Mouse (Mus musculus): ENCODE data around the gene Trp53inp2. TPM values are rescaled to one million over a fixed set of nuclear protein-coding genes. Genes with fewer than 3 reads are reported as not detected.
A peak's percentile ranks its signal among the peaks of the same experiment; 100 is the strongest.

The Trp53inp2 gene
- polyA plus RNA-seq, 1 experiment from 2014 or later = 36.9 TPM

- no peaks in the 10 kb centered on the region for H3K36me3 ChIP-seq (replicated peaks)
- 68% methylated on average over 4 of the region's 4 CpGs for WGBS
- no peak overlapping the region for H3K27ac ChIP-seq (replicated peaks)
- DNase-seq (ENCODE audit: low spot score) = no peak
- no peak overlapping the region for H3K4me3 ChIP-seq
- H3K9me3 ChIP-seq = no peaks in the 10 kb centered on the region
- H3K4me1 ChIP-seq = no peaks in the 10 kb centered on the region
- no peaks in the 10 kb centered on the region for H3K27me3 ChIP-seq (replicated peaks; ENCODE audit: low read depth, poor library complexity, severe bottlenecking)
Observed at GRCm38 (mm10) chr2:155372451-155372850, 8.4 kb upstream of the Trp53inp2 start.

- Histone ChIP-seq H3K4me1 (no peaks in the 10 kb centered on the region), H3K27ac (replicated peaks) (no peak overlapping the region), H3K4me3 (no peak overlapping the region), H3K27me3 (replicated peaks; ENCODE audit: low read depth, poor library complexity, severe bottlenecking) (peaks cover 4% of the 10 kb centered on the region; the same call in 1 of the 2 replicates), H3K9me3 (no peaks in the 10 kb centered on the region), H3K36me3 (replicated peaks) (no peaks in the 10 kb centered on the region)
- DNase-seq (ENCODE audit: low spot score) = no peak
- WGBS = 73% methylated on average over 1 of the region's 1 CpGs
Observed at GRCm38 (mm10) chr2:155373302-155373701, 7.6 kb upstream of the Trp53inp2 start.

GRCm38 (mm10) chr2:155373886-155374285 lies 7.0 kb upstream of the Trp53inp2 start:
- WGBS = 86% methylated on average over 1 of the region's 1 CpGs
- no peaks in the 10 kb centered on the region for H3K9me3 ChIP-seq
- H3K4me3 ChIP-seq = no peak overlapping the region
- H3K36me3 ChIP-seq (replicated peaks) = no peaks in the 10 kb centered on the region
- DNase-seq (ENCODE audit: low spot score) = no peak
- H3K27ac ChIP-seq (replicated peaks) = no peak overlapping the region
- peaks cover 9% of the 10 kb centered on the region for H3K27me3 ChIP-seq (replicated peaks; ENCODE audit: low read depth, poor library complexity, severe bottlenecking)
- no peaks in the 10 kb centered on the region for H3K4me1 ChIP-seq

GRCm38 (mm10) chr2:155374521-155374920 lies 6.3 kb upstream of the Trp53inp2 start:
- no peaks in the 10 kb centered on the region for H3K36me3 ChIP-seq (replicated peaks)
- no peak for DNase-seq (ENCODE audit: low spot score)
- no peak overlapping the region for H3K4me3 ChIP-seq
- H3K9me3 ChIP-seq = no peaks in the 10 kb centered on the region
- no peak overlapping the region for H3K27ac ChIP-seq (replicated peaks)
- H3K4me1 ChIP-seq = no peaks in the 10 kb centered on the region
- H3K27me3 ChIP-seq (replicated peaks; ENCODE audit: low read depth, poor library complexity, severe bottlenecking) = peaks cover 15% of the 10 kb centered on the region

GRCm38 (mm10) chr2:155376191-155376590 lies 4.7 kb upstream of the Trp53inp2 start:
- no peak for DNase-seq (ENCODE audit: low spot score)
- Histone ChIP-seq H3K9me3 (no peaks in the 10 kb centered on the region), H3K27ac (replicated peaks) (no peak overlapping the region), H3K4me3 (no peak overlapping the region), H3K27me3 (replicated peaks; ENCODE audit: low read depth, poor library complexity, severe bottlenecking) (peaks cover 29% of the 10 kb centered on the region), H3K4me1 (peaks cover 12% of the 10 kb centered on the region), H3K36me3 (replicated peaks) (no peaks in the 10 kb centered on the region)
- WGBS = 79% methylated on average over 10 of the region's 10 CpGs

- H3K36me3 ChIP-seq (replicated peaks) = peaks cover 12% of the 10 kb centered on the region
- H3K9me3 ChIP-seq = no peaks in the 10 kb centered on the region
- peaks cover 36% of the 10 kb centered on the region for H3K27me3 ChIP-seq (replicated peaks; ENCODE audit: low read depth, poor library complexity, severe bottlenecking)
- 2% methylated on average over 11 of the region's 11 CpGs for WGBS
- H3K4me1 ChIP-seq = peaks cover 36% of the 10 kb centered on the region
- peak; percentile 44 for DNase-seq (ENCODE audit: low spot score)
- peak overlapping the region; percentile 90 for H3K4me3 ChIP-seq
- peak overlapping the region; percentile 99 for H3K27ac ChIP-seq (replicated peaks)
Observed at GRCm38 (mm10) chr2:155381060-155381437, 190 bp downstream of the Trp53inp2 start.

GRCm38 (mm10) chr2:155381643-155382331 lies 928 bp downstream of the Trp53inp2 start:
- Histone ChIP-seq H3K36me3 (replicated peaks) (peaks cover 19% of the 10 kb centered on the region), H3K27me3 (replicated peaks; ENCODE audit: low read depth, poor library complexity, severe bottlenecking) (peaks cover 44% of the 10 kb centered on the region), H3K27ac (replicated peaks) (peak overlapping the region; percentile 99), H3K4me3 (peak overlapping the region; percentile 90), H3K9me3 (no peaks in the 10 kb centered on the region), H3K4me1 (peaks cover 43% of the 10 kb centered on the region)
- 1% methylated on average over 68 of the region's 68 CpGs for WGBS
- DNase-seq (ENCODE audit: low spot score) = peak; percentile 97

GRCm38 (mm10) chr2:155382332-155382700 lies 1.5 kb downstream of the Trp53inp2 start:
- H3K27ac ChIP-seq (replicated peaks) = peak overlapping the region; percentile 99
- no peaks in the 10 kb centered on the region for H3K9me3 ChIP-seq
- H3K27me3 ChIP-seq (replicated peaks; ENCODE audit: low read depth, poor library complexity, severe bottlenecking) = peaks cover 49% of the 10 kb centered on the region
- peaks cover 47% of the 10 kb centered on the region for H3K4me1 ChIP-seq
- peaks cover 24% of the 10 kb centered on the region for H3K36me3 ChIP-seq (replicated peaks)
- DNase-seq (ENCODE audit: low spot score) = no peak
- WGBS = 24% methylated on average over 6 of the region's 6 CpGs
- peak overlapping the region; percentile 90 for H3K4me3 ChIP-seq

GRCm38 (mm10) chr2:155382791-155383438 lies 2.1 kb downstream of the Trp53inp2 start:
- Histone ChIP-seq H3K27me3 (replicated peaks; ENCODE audit: low read depth, poor library complexity, severe bottlenecking) (peaks cover 49% of the 10 kb centered on the region), H3K4me3 (peak overlapping the region; percentile 90), H3K4me1 (peaks cover 47% of the 10 kb centered on the region), H3K9me3 (no peaks in the 10 kb centered on the region), H3K27ac (replicated peaks) (no peak overlapping the region; the same call in 1 of the 2 replicates), H3K36me3 (replicated peaks) (peaks cover 30% of the 10 kb centered on the region)
- WGBS = 90% methylated on average over 2 of the region's 2 CpGs
- no peak for DNase-seq (ENCODE audit: low spot score)

GRCm38 (mm10) chr2:155385090-155385489 lies 4.2 kb downstream of the Trp53inp2 start:
- no peak overlapping the region for H3K4me3 ChIP-seq
- WGBS = 32% methylated on average over 7 of the region's 7 CpGs
- peaks cover 52% of the 10 kb centered on the region for H3K36me3 ChIP-seq (replicated peaks)

GRCm38 (mm10) chr2:155385731-155386533 lies 5.1 kb downstream of the Trp53inp2 start:
- Histone ChIP-seq H3K27ac (replicated peaks) (no peak overlapping the region), H3K27me3 (replicated peaks; ENCODE audit: low read depth, poor library complexity, severe bottlenecking) (peaks cover 20% of the 10 kb centered on the region), H3K36me3 (replicated peaks) (peaks cover 61% of the 10 kb centered on the region), H3K4me1 (peaks cover 38% of the 10 kb centered on the region), H3K9me3 (no peaks in the 10 kb centered on the region), H3K4me3 (0 out of 2 replicates have a peak overlapping the region, but pooled peaks have one; percentile 21)
- peak; percentile 14 for DNase-seq (ENCODE audit: low spot score)
- 56% methylated on average over 18 of the region's 18 CpGs for WGBS

More at GRCm38 (mm10) chr2:155385090-155385489, 4.2 kb downstream of the Trp53inp2 start:
- Histone ChIP-seq H3K27ac (replicated peaks) (no peak overlapping the region), H3K4me1 (peaks cover 46% of the 10 kb centered on the region), H3K27me3 (replicated peaks; ENCODE audit: low read depth, poor library complexity, severe bottlenecking) (peaks cover 28% of the 10 kb centered on the region), H3K9me3 (no peaks in the 10 kb centered on the region)
- DNase-seq (ENCODE audit: low spot score) = peak; percentile 79

GRCm38 (mm10) chr2:155386534-155386899 lies 5.7 kb downstream of the Trp53inp2 start:
- H3K27me3 ChIP-seq (replicated peaks; ENCODE audit: low read depth, poor library complexity, severe bottlenecking) = peaks cover 20% of the 10 kb centered on the region
- peaks cover 66% of the 10 kb centered on the region for H3K36me3 ChIP-seq (replicated peaks)
- peaks cover 34% of the 10 kb centered on the region for H3K4me1 ChIP-seq
- peak overlapping the region; percentile 21; the same call in 1 of the 2 replicates for H3K4me3 ChIP-seq
- no peaks in the 10 kb centered on the region for H3K9me3 ChIP-seq
- peak; percentile 23 for DNase-seq (ENCODE audit: low spot score)
- H3K27ac ChIP-seq (replicated peaks) = no peak overlapping the region
- 16% methylated on average over 27 of the region's 27 CpGs for WGBS

All from embryonic facial prominence, embryonic 10.5 days (tissue).